Mouse (Mus musculus): ENCODE data around the gene Rapgef2. TPM values are rescaled to one million over a fixed set of nuclear protein-coding genes. Genes with fewer than 3 reads are reported as not detected.
A peak's percentile ranks its signal among the peaks of the same experiment; 100 is the strongest.
"Not testable (repeated sequence)": the region's sequence is repeated elsewhere in the genome, so short reads cannot be mapped to it uniquely, and the experiment has no call there.

Rapgef2 gene
- total RNA-seq, 2 experiments from 2014 or later, result 158 to 163 TPM

DNA sequence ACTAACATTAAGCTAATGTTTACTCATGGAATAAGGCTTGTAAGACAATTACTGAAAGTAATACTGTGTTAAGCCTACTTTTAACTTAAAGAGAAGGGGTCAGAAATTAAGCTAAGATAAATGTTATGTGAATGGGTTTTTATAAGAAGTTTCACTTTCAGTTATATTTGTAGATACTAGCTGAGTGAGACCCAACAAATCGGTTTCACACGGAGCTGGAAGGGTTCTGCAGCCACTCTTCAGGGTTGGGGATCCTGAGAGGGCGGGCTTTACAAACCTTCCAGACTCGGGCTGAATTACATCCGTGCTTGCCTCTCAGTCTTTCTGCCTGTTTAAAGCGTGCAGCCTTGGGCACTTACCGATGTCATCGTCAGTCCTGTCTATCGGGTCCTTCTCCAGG, 182.7 kb downstream of the Rapgef2 start:
- no peak for DNase-seq (ENCODE audit: low spot score in 2 of 2)

- no peak for DNase-seq (ENCODE audit: low spot score in 2 of 2)
Measured at GRCm38 (mm10) chr3:79101737-79102136, 184.6 kb downstream of the Rapgef2 start.

- no peak for DNase-seq (ENCODE audit: low spot score in 2 of 2)
Measured at GRCm38 (mm10) chr3:79100831-79101230, 185.5 kb downstream of the Rapgef2 start.

DNA sequence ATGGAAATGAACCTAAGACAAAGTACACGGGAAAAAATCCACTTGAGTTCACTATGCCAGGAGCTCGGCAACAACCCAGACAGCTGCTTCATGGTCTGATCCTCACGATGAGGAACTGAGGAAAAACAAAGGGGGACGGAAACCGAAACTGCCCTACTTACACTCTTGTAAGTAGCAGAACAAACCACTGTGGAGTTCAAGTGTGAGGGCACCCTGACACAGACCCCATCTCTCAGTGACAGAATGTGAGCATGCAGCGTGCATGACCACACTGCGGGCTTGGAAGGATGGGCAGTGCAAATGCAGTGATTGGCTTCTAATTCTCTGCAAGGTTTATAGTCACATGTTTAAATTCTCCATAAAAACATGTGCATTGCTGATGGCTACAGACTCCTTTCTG, 197.2 kb downstream of the Rapgef2 start:
- no peak for DNase-seq (ENCODE audit: low spot score in 2 of 2)

DNA sequence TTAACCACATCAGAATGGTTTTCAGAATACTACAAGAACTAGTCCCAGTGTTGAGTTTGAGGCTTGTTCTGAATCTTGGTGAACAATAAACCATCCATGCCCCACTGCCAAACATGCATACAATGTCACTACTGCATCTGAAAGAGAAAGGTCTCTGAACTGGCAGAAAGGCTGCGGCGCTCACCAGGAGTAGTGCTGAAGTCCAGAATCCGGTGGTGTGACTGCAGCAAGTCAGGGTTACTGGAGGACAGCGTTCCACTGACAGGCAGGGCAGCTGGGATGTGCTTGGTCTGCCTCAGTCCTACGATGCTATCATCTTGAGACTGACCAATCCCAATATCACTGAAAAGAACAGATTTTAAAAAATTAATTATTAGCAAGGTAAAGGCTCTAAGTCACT, 197.9 kb downstream of the Rapgef2 start:
- DNase-seq (ENCODE audit: low spot score in 2 of 2), result no peak

- DNase-seq (ENCODE audit: low spot score in 2 of 2), result no peak
Measured at GRCm38 (mm10) chr3:79086282-79086681, 200.0 kb downstream of the Rapgef2 start.

DNA sequence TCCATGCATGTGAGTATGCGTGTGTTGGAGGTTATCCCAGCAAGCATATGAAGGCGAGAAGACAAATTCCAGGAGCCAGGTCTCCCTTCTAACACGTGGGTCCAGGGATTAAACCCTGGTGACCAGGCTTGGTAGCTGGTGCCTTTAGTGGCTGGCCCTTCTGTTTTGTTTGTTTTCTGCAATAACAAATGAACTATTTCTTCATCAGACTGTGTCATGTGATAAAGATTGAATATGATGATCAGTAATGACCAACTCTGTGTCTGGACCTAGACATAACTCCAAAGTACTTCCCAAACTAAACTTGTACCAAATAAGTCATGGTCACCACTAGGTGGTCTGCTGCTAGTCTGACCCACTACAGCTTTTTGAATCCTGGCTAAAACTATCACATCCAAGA, 202.4 kb downstream of the Rapgef2 start:
- DNase-seq (ENCODE audit: low spot score in 2 of 2), result no peak

GRCm38 (mm10) chr3:79083030-79083429, 203.3 kb downstream of the Rapgef2 start:
- no peak for DNase-seq (ENCODE audit: low spot score in 2 of 2)

DNA sequence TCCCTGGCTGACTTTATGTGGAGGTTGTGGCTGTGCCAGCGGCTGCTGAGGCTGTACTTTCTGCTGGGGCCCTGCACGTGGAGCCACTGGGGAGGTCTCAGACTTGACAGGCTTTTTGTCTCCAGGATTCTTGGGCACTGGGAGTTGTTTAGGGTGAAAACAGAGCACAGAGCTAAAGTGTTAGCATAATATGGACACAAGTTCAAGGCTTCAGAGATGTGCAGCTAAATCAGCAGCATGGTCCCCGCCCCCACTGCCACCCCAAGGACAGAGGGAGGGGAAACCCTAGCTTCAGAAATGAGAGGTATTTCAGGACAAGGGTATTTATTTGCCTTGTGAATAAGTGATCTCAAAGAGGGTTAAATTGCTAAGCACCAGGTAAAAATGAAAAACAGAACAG, 207.2 kb downstream of the Rapgef2 start:
- DNase-seq (ENCODE audit: low spot score in 2 of 2), result no peak

DNA sequence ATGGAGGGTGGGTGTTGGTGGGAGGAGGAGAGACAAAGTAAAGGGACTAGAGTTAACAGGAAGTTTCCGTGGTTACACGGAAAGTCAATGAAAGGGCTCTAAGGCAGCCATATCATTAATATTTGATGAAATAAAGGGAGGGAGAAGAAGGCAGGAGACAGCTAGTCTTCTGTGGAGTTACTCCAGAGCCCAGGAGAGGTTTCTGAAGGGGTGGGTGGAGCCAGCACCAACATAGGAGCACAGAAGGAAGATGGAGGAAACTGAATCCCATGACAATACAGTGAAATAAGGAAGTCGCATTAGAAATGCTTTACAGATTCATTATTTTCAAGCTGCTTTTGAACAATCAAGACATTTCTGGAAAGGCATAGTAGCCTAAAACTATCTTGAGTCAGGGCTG, 211.3 kb downstream of the Rapgef2 start:
- no peak for DNase-seq (ENCODE audit: low spot score in 2 of 2)

DNA sequence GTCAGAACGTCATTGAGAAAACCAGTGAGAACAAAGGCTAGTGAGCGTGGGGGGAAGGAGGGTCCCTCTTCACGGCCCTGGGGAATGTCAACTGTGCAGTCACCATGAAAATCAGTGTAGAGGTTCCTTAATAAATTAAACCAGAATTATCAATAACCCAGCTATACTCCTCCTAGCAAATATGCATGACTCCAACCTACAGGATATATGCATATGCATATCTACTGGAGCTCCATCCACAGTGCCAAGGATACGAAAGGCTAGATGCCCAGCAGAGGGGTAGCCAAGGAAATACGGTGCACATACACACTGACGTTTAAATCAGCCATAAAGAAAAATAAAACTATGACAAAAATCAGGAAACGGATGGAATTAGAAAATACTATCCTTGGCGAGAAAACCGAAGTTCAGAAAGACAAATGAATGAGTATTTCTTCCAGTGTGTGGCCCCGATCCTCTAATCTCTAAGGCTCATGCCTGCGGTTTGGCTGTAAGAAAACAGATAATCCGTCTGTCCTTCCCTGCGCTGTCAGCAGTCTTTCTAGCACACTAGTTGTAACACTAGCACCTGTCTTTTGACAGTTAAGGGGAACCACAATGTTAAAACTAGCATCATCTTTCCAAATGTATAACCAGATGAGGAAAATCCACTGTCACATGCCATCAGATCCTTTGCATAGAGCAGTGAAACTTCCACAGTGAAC, 212.6 kb downstream of the Rapgef2 start:
- no peak for DNase-seq (ENCODE audit: low spot score in 2 of 2)

- DNase-seq (ENCODE audit: low spot score in 2 of 2), result no peak
Measured at GRCm38 (mm10) chr3:79071561-79071960, 214.8 kb downstream of the Rapgef2 start.

- no peak for DNase-seq (ENCODE audit: low spot score in 2 of 2)
Measured at GRCm38 (mm10) chr3:79069891-79070290, 216.4 kb downstream of the Rapgef2 start.

- DNase-seq (ENCODE audit: low spot score in 2 of 2), result no peak
Measured at GRCm38 (mm10) chr3:79068976-79069375, 217.3 kb downstream of the Rapgef2 start.

- peak; percentile 28 to 42 for DNase-seq (ENCODE audit: low spot score in 2 of 2)
Measured at GRCm38 (mm10) chr3:79066455-79067055, 219.8 kb downstream of the Rapgef2 start.

DNA sequence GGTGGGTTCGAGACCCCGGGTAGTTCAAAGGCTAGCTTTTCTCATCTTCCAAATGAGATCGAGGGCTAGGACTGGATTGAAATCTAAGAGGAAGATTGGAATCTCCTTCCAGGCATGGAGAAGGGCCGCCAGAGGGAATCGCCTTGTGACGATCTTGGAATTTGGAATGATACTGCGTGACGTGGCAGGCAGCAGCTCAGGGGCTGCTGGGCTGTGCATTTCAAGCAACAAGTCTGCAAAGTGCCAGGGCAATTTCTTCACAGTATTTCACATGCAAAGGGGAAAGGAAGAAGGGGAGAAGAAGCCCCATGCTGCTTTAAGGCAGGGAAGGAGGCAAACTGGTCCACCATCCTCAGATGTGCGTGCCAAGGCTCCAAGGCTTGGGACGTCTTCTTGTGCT, 222.2 kb downstream of the Rapgef2 start:
- no peak for DNase-seq (ENCODE audit: low spot score in 2 of 2)

- no peak for DNase-seq (ENCODE audit: low spot score in 2 of 2)
Measured at GRCm38 (mm10) chr3:79061426-79061825, 224.9 kb downstream of the Rapgef2 start.

- DNase-seq (ENCODE audit: low spot score in 2 of 2), result not testable (repeated sequence)
Measured at GRCm38 (mm10) chr3:79058491-79058890, 227.8 kb downstream of the Rapgef2 start.

- DNase-seq (ENCODE audit: low spot score in 2 of 2), result no peak
Measured at GRCm38 (mm10) chr3:79045251-79045650, 241.1 kb downstream of the Rapgef2 start.

- no peak for DNase-seq (ENCODE audit: low spot score in 2 of 2)
Measured at GRCm38 (mm10) chr3:79042973-79043372, 243.3 kb downstream of the Rapgef2 start.

DNA sequence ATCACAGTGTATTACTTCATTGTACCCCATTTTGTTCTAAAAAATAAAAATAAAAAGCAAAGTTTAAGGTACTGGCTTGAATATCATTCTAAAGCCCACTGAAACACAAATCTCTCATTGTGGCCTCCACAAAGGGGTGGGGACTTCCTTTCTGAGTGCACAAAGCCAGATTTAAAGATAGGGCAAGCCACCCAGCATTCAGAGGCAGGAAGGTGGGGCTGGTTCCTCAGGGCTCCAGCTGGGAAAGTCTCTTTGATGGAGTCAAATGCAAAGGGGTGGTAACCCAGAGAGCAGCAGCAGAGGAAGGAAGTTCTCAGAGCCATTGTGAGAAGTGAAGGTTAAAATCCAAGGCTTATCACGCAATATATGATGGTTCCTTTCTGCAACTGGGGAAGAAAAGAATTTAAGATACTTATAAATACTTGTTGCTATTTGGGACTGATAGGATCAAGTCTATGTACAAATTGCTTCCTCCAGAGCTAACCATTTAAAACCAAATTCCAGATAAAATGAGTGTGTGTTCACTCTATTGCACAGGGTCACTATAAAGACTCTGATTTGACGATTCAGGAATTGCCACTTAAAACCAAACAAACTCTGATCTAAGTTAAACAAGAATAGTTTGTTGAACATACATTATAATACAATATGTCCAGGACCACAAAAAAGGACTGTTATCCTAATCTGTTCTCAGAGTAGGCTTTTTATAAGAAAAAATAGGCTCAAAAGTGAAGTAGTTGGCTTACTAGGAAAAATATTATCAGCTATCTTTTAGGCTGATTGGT, 246.5 kb downstream of the Rapgef2 start:
- no peak for DNase-seq (ENCODE audit: low spot score in 2 of 2)

- no peak for DNase-seq (ENCODE audit: low spot score in 2 of 2)
Measured at GRCm38 (mm10) chr3:79039008-79039407, 247.3 kb downstream of the Rapgef2 start.
